Mouse (Mus musculus) testis, adult 10 weeks (tissue): ENCODE measurements around the gene Olfr994. TPM values are rescaled to one million over a fixed set of nuclear protein-coding genes. Genes with fewer than 3 reads are reported as not detected.

Experiments used
- polyA plus RNA-seq: library from polyadenylated mRNA; stranded (reverse); fragments of 350-450 nt; fragmentation: Illumina TruSeq; extraction: RNeasy Lipid Tissue Mini Kit (QIAGEN cat#74804); gene quantifications from one replicate; pipeline ENCODE4 v1.2.3, GENCODE M21; 2014; ENCODE audit warnings: low read depth, low replicate concordance

Gene Olfr994
- polyA plus RNA-seq = not detected

DNA sequence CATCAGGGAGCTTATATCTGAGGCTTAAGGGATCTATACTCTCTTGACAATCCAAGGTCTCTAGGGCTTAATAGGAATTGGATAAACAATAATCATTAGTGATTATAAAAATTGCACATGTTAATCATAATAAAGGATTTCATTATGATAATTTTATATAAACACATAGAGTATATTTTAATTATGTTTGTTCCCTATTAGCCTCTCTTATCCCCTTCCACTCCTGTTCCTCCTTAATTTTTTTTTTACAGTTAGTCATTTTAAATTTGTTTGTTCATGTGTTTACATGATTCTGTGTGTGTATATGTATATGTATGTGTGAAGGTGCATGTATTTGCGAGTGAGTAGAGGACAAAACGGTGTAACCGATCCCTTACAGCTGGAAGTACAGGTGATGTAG is at the start of gene Olfr994:
Gene Olfr994 (minus strand): TSS at position 101 of the 400 bp plus-strand sequence.

DNA sequence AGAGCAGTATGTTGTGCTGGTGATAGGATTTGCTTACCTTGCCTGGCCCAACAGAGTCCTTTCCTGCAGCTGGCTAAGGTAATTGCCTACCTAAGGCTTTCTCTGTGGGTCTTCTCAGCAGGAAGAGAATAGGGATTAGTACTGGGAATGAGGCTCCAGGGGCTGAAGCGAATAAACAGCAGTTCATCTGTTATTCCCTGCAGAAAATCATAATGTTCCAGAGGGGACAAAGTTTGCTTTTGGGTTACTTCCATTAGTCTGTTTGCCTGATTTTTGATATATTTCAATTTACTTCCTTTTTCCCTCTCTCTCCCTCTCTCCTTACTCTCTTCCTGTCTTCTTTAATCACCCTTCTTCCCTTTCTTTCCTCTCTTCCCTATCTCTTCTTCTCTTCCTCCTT is 7.3 kb upstream of the Olfr994 start, which contains the start of gene Olfr995:
Gene Olfr995 (minus strand): TSS at position 101 of the 400 bp plus-strand sequence.

DNA sequence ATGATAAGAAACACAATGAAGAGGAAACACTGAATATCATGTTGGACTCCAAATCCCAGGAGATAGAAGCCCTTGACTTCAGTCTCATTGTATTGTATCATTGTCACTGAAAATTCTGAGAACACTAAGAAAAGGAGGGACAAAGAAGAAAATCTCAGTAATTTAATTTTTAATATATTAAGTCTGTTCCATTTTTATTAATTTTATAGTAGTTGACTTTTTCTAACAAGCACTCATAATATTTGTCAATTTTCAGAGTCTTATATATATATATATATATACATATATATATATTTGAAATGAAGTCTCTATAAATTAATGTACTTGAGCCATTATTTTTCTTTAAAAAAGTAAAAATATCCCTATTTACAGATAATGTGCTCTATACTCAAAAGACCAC is 21.5 kb downstream of the Olfr994 start, which contains the start of gene Olfr993:
Gene Olfr993 (minus strand): TSS at position 101 of the 400 bp plus-strand sequence.

GRCm38 (mm10) chr2:85409369-85409768 is 26.9 kb downstream of the Olfr994 start, which contains the start of gene Olfr992:
Olfr992 (minus strand) TSS chr2:85409469.

Other genes starting within 250 kb of the Olfr994 start
- gene Lrrc55, start 239.3 kb downstream of the Olfr994 start, polyA plus RNA-seq = 1.7 TPM
- gene Olfr987, start 97.1 kb downstream of the Olfr994 start, polyA plus RNA-seq = not detected
- gene Olfr988, start 73.2 kb downstream of the Olfr994 start, polyA plus RNA-seq = not detected
- not detected for gene Olfr992, start 27.0 kb downstream of the Olfr994 start, polyA plus RNA-seq
- gene Olfr993, start 21.6 kb downstream of the Olfr994 start, polyA plus RNA-seq = not detected
- not detected for gene Olfr995, start 7.2 kb upstream of the Olfr994 start, polyA plus RNA-seq
- not detected for gene 4833423E24Rik, start 82.6 kb upstream of the Olfr994 start, polyA plus RNA-seq
- not detected for gene Olfr996, start 142.8 kb upstream of the Olfr994 start, polyA plus RNA-seq
- not detected for gene Olfr998, start 152.5 kb upstream of the Olfr994 start, polyA plus RNA-seq
- gene Olfr1000, start 175.5 kb upstream of the Olfr994 start, polyA plus RNA-seq = not detected
- gene Olfr1002, start 214.3 kb upstream of the Olfr994 start, polyA plus RNA-seq = not detected
- gene Olfr154, start 228.0 kb upstream of the Olfr994 start, polyA plus RNA-seq = not detected
- gene Olfr1006, start 242.3 kb upstream of the Olfr994 start, polyA plus RNA-seq = not detected